In genomic region chr13:25128766-25129165, GRCm38 (mm10) we compare ENCODE assay signal across 21 mouse cellular contexts.
DNase-seq lines count a peak whose midpoint lies in the region; TF ChIP-seq lines count a peak whose summit lies in the region.
"Had no signal": no experiment of that assay in that cellular context is flagged by ENCODE, and none has a peak within 500 bp of the region (broad histone marks: within the 10 kb centered on the region; RNA-seq: fewer than 3 reads in every experiment).

No protein-coding gene starts in this region.

- peaks cover 11% of the 10 kb centered on the region for H3K4me1 ChIP-seq in thymus, adult 2 months (replicated peaks; ENCODE audit: control insufficient read depth, insufficient read depth, low read length)
- H3K4me1 ChIP-seq: forebrain, embryonic 10.5 days; forebrain, embryonic 13.5 days; heart, embryonic 10.5 days; heart, embryonic 13.5 days; hindbrain, embryonic 12.5 days had no signal

- no peak for TF ChIP-seq POLR2A in thymus, adult 2 months (IDR thresholded peaks at IDR 0.05; ENCODE audit: control insufficient read depth, extremely low read depth, insufficient read depth, low read length, poor library complexity)

- no peaks in the 10 kb centered on the region for H3K27me3 ChIP-seq in thymus, adult 2 months (ENCODE audit: control insufficient read depth, insufficient read depth, low read length)
- H3K27me3 ChIP-seq: forebrain, embryonic 13.5 days; heart, embryonic 13.5 days; hindbrain, embryonic 12.5 days; hindbrain, embryonic 15.5 days had no signal

- 30% methylated on average over 9 of the region's 9 CpGs for WGBS in thymus, adult 2 months

- no peak overlapping the region for H3K27ac ChIP-seq in thymus, adult 2 months (ENCODE audit: control insufficient read depth, insufficient read depth, low read length)
- H3K27ac ChIP-seq: forebrain, embryonic 10.5 days; forebrain, embryonic 13.5 days; heart, adult 2 months; heart, embryonic 10.5 days; heart, embryonic 13.5 days; hindbrain, embryonic 12.5 days; hindbrain, embryonic 15.5 days had no signal

- TF ChIP-seq CTCF in thymus, adult 2 months (IDR thresholded peaks at IDR 0.05; ENCODE audit: borderline replicate concordance, control insufficient read depth, extremely low read depth, insufficient read depth, low read length, poor library complexity), result no peak

- no peak overlapping the region for H3K4me3 ChIP-seq in thymus, adult 2 months (ENCODE audit: control insufficient read depth, insufficient read depth, low read length)
- H3K4me3 ChIP-seq: forebrain, embryonic 10.5 days; forebrain, embryonic 13.5 days; heart, adult 2 months; heart, embryonic 10.5 days; heart, embryonic 13.5 days; hindbrain, embryonic 12.5 days; hindbrain, embryonic 15.5 days had no signal

- no peaks in the 10 kb centered on the region for H3K36me3 ChIP-seq in thymus, adult 2 months (ENCODE audit: control insufficient read depth, insufficient read depth, low read length)
- H3K36me3 ChIP-seq: forebrain, embryonic 10.5 days; heart, embryonic 10.5 days; heart, embryonic 13.5 days; hindbrain, embryonic 12.5 days; hindbrain, embryonic 15.5 days had no signal

- DNase-seq in left cerebral cortex, adult 18-20 months (ENCODE audit: low spot score in 2 of 2), result peak; percentile 12 to 18
- no peak for DNase-seq in left cerebral cortex, postnatal 10 days (ENCODE audit: extremely low spot score in 1 of 2, low spot score in 2 of 2)
- DNase-seq in thymus, adult 2 months, result peak; percentile 10
- DNase-seq in thymus, postnatal 36 days, result no peak
- DNase-seq in thymus, postnatal 10 days (ENCODE audit: low spot score in 2 of 2), result peak; percentile 5 to 15
- peak; percentile 8 for DNase-seq in thymus, postnatal 25 days
- no peak for DNase-seq in cerebellum, adult 11 months
- DNase-seq in cerebellum, adult 11-12 months, result no peak
- DNase-seq: adrenal gland, adult 8-10 months; adrenal gland, postnatal 25 days; cerebellum, adult 8-10 months; cerebellum, postnatal 10 days; gastrocnemius, postnatal 25 days; heart, adult 2 months; heart, postnatal 14 days had no signal

- intact Hi-C loops in left cerebral cortex, postnatal 10 days (cut with DNase I), result no loop called here

Comparison
In these comparisons a context has a peak if more than half of its experiments do, and no peak if none do; other contexts are left out.
1. DNase-seq: peak in left cerebral cortex, adult 18-20 months (2 of 2), thymus, adult 2 months (single experiment), thymus, postnatal 10 days (2 of 2) and thymus, postnatal 25 days (single experiment); none in left cerebral cortex, postnatal 10 days (0 of 2), thymus, postnatal 36 days (0 of 2), cerebellum, adult 11 months (single experiment) and cerebellum, adult 11-12 months (single experiment).